Mouse (Mus musculus): ENCODE data around the gene Far2. TPM values are rescaled to one million over a fixed set of nuclear protein-coding genes. Genes with fewer than 3 reads are reported as not detected.
"Not testable (repeated sequence)": the region's sequence is repeated elsewhere in the genome, so short reads cannot be mapped to it uniquely, and the experiment has no call there.

Far2 gene
- polyA plus RNA-seq, 1 experiment = 0.25 TPM

DNA sequence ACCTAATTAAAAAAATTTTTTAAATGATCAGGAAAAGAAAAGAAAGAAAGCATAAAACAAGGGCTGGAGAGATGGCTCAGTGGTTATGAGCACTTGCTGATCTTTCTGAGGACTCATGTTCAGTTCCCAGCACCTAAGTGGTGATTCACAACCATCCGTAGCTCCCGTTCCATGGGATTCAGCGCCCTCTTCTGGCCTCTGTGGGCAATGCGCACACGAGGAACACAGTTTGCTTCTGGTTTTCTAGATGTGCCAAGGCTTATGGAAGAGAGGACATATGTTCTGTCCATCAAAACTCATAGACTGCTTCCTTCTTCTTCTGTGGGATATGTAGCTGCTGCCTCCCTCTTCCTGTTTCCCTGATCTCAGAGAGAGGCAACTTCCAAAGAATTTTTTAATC lies 94.8 kb downstream of the Far2 start:
- TF ChIP-seq CTCF (IDR thresholded peaks at IDR 0.05; ENCODE audit: borderline replicate concordance, insufficient read depth, low read length) = no peak
- no peak for TF ChIP-seq POLR2A (IDR thresholded peaks at IDR 0.05; ENCODE audit: low read depth, low read length)
- no peak overlapping the region for H3K4me3 ChIP-seq (ENCODE audit: insufficient read depth, low read length)

GRCm38 (mm10) chr6:148142421-148142820 lies 95.4 kb downstream of the Far2 start:
- H3K4me3 ChIP-seq (ENCODE audit: insufficient read depth, low read length) = no peak overlapping the region
- H3K4me1 ChIP-seq (ENCODE audit: control insufficient read depth, insufficient read depth, low read length) = no peaks in the 10 kb centered on the region
- no peak overlapping the region for H3K27ac ChIP-seq (ENCODE audit: insufficient read depth, low read length)
- no peak for TF ChIP-seq CTCF (IDR thresholded peaks at IDR 0.05; ENCODE audit: borderline replicate concordance, insufficient read depth, low read length)
- TF ChIP-seq POLR2A (IDR thresholded peaks at IDR 0.05; ENCODE audit: low read depth, low read length) = no peak

More for the DNA sequence above, 94.8 kb downstream of the Far2 start:
- no peaks in the 10 kb centered on the region for H3K4me1 ChIP-seq (ENCODE audit: control insufficient read depth, insufficient read depth, low read length)
- no peak overlapping the region for H3K27ac ChIP-seq (ENCODE audit: insufficient read depth, low read length)

GRCm38 (mm10) chr6:148152305-148152704 lies 105.2 kb downstream of the Far2 start:
- not testable (repeated sequence) for H3K27ac ChIP-seq (ENCODE audit: insufficient read depth, low read length); H3K4me3 ChIP-seq (ENCODE audit: insufficient read depth, low read length); H3K4me1 ChIP-seq (ENCODE audit: control insufficient read depth, insufficient read depth, low read length)

DNA sequence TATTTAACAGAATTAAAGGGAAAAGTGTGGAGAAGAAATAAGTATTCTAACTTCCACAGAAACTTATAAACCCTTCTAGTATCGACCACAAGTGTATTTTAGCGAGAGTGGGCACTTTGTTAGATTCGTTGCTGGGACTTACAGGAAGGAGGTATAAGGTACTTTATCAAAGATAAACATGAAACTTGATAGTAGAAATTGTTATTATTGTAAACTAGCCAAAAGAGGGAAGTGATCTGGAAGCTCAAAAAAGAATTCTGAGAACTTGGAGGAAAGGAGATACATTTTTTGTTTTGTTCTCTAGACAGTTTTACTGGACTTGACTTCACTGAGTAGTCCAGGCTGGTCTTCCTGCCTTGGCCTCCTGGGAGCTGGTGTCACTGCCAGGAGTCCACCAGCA lies 125.8 kb downstream of the Far2 start:
- Histone ChIP-seq H3K4me3 (ENCODE audit: insufficient read depth, low read length) (no peak overlapping the region), H3K27ac (ENCODE audit: insufficient read depth, low read length) (no peak overlapping the region), H3K4me1 (ENCODE audit: control insufficient read depth, insufficient read depth, low read length) (no peaks in the 10 kb centered on the region)
- TF ChIP-seq POLR2A (IDR thresholded peaks at IDR 0.05; ENCODE audit: low read depth, low read length) (no peak), CTCF (IDR thresholded peaks at IDR 0.05; ENCODE audit: borderline replicate concordance, insufficient read depth, low read length) (no peak)

DNA sequence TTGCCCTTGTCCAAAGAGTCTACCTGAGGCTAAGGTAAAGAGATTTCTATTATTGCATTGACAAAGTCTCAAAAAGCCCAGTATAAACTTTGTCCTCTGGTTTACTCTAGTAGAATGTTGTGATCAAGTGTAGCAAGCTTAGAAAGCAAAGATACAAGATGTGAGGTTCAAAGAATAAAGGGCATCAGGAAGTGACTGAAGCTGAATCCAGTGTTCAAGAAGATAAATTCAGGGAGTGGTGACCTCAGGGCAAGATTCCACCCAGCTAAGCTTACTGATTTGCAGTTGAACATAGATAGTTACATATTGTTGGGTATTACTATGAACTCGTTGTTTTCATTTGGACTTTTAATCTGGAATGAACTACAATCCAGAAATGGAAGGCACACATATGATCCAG lies 138.6 kb downstream of the Far2 start:
- H3K4me3 ChIP-seq (ENCODE audit: insufficient read depth, low read length) = no peak overlapping the region
- no peak overlapping the region for H3K27ac ChIP-seq (ENCODE audit: insufficient read depth, low read length)
- TF ChIP-seq POLR2A (IDR thresholded peaks at IDR 0.05; ENCODE audit: low read depth, low read length) = no peak
- TF ChIP-seq CTCF (IDR thresholded peaks at IDR 0.05; ENCODE audit: borderline replicate concordance, insufficient read depth, low read length) = no peak
- no peaks in the 10 kb centered on the region for H3K4me1 ChIP-seq (ENCODE audit: control insufficient read depth, insufficient read depth, low read length)

DNA sequence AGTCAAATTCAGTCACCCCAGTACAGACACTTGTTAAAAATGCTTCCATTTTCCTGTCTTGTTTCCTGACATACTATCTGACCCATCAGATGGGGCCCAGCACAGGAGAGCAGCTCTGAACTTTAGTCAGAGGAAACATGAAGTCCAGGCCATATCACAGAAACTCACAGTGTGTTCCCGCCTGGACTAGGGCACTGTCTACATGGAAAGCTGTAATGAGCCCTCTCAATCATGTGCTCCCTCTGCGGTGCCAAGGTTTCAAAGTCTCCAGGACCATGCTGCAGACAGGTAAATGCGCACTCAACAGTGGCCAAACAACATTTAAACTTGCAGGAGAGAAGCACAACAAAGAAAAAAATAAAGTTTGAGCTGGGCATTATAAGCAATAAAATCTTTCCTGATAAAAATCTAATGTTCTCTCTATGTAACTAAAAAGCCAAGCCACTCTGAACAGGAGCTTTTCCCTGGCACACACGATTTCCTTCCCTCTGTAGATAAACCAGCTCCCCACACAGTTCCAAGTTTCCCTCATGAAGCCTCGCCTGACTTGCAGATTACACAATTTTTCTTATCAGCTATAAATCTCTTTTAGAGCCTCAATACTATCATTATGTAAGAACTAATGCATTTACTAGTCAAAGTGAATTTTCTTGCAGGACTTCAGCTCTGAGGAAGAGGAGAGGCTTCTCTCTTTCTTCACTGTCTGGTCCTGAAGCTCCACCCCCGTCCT lies 147.1 kb downstream of the Far2 start:
- TF ChIP-seq CTCF (IDR thresholded peaks at IDR 0.05; ENCODE audit: borderline replicate concordance, insufficient read depth, low read length) (no peak), POLR2A (IDR thresholded peaks at IDR 0.05; ENCODE audit: low read depth, low read length) (no peak)
- Histone ChIP-seq H3K4me1 (ENCODE audit: control insufficient read depth, insufficient read depth, low read length) (no peaks in the 10 kb centered on the region), H3K4me3 (ENCODE audit: insufficient read depth, low read length) (no peak overlapping the region), H3K27ac (ENCODE audit: insufficient read depth, low read length) (no peak overlapping the region)

DNA sequence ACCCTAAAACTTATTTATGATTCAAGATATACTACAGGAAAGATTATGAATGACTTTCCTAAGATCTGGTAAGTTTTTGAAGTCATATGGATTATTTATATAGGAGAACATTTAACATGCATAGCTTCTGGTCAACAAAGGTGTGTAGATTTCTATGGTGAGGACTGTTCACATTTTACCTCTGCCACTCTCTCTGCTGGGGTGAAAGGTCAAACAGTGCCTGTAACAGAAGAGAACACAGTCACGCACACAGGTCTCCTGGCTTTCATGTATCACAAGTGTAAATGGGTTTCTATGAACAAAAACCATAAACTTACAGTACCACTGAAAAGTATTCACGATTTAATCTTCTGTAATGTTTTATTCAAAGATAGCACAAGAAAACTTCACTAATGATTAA lies 152.1 kb downstream of the Far2 start:
- TF ChIP-seq POLR2A (IDR thresholded peaks at IDR 0.05; ENCODE audit: low read depth, low read length) (no peak), CTCF (IDR thresholded peaks at IDR 0.05; ENCODE audit: borderline replicate concordance, insufficient read depth, low read length) (no peak)
- Histone ChIP-seq H3K27ac (ENCODE audit: insufficient read depth, low read length) (no peak overlapping the region), H3K4me1 (ENCODE audit: control insufficient read depth, insufficient read depth, low read length) (no peaks in the 10 kb centered on the region), H3K4me3 (ENCODE audit: insufficient read depth, low read length) (no peak overlapping the region)

DNA sequence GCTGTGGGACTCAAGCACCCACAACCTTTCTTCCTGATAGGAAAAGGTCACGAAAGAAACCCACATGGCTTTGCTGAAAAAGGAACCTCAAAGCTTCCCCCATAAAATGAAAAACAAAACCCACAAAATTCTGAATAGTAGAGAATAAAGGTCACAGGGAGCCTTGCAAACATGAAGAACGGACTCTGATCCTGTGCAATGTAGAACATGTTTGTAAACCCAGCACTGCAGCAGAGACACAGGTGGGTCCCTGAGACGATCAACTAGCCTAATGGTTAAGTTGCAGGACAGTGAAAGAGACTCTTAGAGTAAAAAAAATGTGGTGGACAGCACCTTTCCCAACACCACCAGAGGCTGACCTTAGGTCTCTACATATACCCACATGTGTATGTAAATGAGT lies 152.7 kb downstream of the Far2 start:
- TF ChIP-seq CTCF (IDR thresholded peaks at IDR 0.05; ENCODE audit: borderline replicate concordance, insufficient read depth, low read length) (no peak), POLR2A (IDR thresholded peaks at IDR 0.05; ENCODE audit: low read depth, low read length) (no peak)
- no peak overlapping the region for H3K27ac ChIP-seq (ENCODE audit: insufficient read depth, low read length)
- H3K4me3 ChIP-seq (ENCODE audit: insufficient read depth, low read length) = no peak overlapping the region
- no peaks in the 10 kb centered on the region for H3K4me1 ChIP-seq (ENCODE audit: control insufficient read depth, insufficient read depth, low read length)

- Histone ChIP-seq H3K4me1 (ENCODE audit: control insufficient read depth, insufficient read depth, low read length) (no peaks in the 10 kb centered on the region), H3K27ac (ENCODE audit: insufficient read depth, low read length) (no peak overlapping the region), H3K4me3 (ENCODE audit: insufficient read depth, low read length) (no peak overlapping the region)
- TF ChIP-seq POLR2A (IDR thresholded peaks at IDR 0.05; ENCODE audit: low read depth, low read length) (no peak), CTCF (IDR thresholded peaks at IDR 0.05; ENCODE audit: borderline replicate concordance, insufficient read depth, low read length) (no peak)
Observed at GRCm38 (mm10) chr6:148205134-148205533, 158.1 kb downstream of the Far2 start.

DNA sequence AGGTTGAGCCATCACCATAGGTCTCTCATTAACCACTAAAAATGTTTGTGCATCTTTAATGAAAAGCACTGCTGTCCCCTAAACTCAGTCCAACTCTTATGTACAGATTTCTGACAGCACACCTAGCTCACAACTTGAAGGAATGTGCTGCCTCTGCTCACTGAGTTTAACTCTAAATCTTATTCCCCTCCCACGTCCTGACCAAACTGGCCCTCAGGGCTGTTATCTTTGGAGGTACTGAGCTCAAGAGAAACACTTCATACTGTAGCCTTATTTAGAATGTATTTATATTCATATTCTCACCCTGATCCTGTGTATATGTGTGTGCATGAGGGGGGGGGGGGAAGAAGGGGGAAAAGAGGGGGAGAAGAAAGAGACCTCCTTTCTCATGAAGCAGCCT lies 160.5 kb downstream of the Far2 start:
- TF ChIP-seq CTCF (IDR thresholded peaks at IDR 0.05; ENCODE audit: borderline replicate concordance, insufficient read depth, low read length) (no peak), POLR2A (IDR thresholded peaks at IDR 0.05; ENCODE audit: low read depth, low read length) (no peak)
- H3K4me3 ChIP-seq (ENCODE audit: insufficient read depth, low read length) = no peak overlapping the region
- peaks cover 3% of the 10 kb centered on the region; the same call in 1 of the 2 replicates for H3K4me1 ChIP-seq (ENCODE audit: control insufficient read depth, insufficient read depth, low read length)
- no peak overlapping the region for H3K27ac ChIP-seq (ENCODE audit: insufficient read depth, low read length)
